Mouse (Mus musculus) hindbrain, embryonic 10.5 days (tissue): ENCODE data around the gene Dglucy. TPM values are rescaled to one million over a fixed set of nuclear protein-coding genes. Genes with fewer than 3 reads are reported as not detected.

ENCODE experiments used
- DNase-seq: peaks from one replicate; pipeline ENCODE4 v3.0.0-alpha.2; 2017; ENCODE audit warnings: low spot score
- H3K27ac ChIP-seq: fragments of 300-500 bp; sonication (generic); 2 replicates; pipeline ENCODE4 v1.5.1; 2016; ENCODE audit warnings: mild to moderate bottlenecking, moderate library complexity
- H3K27me3 ChIP-seq: fragments of 300-500 bp; sonication (generic); 2 replicates; pipeline ENCODE4 v1.6.1; 2016; ENCODE audit warnings: mild to moderate bottlenecking; ENCODE audit not compliant: poor library complexity, insufficient read depth, severe bottlenecking
- H3K36me3 ChIP-seq: fragments of 300-500 bp; sonication (generic); 2 replicates; pipeline ENCODE4 v1.6.1; 2016; ENCODE audit warnings: mild to moderate bottlenecking, moderate library complexity
- H3K4me1 ChIP-seq: fragments of 300-500 bp; sonication (generic); replicated peaks from 2 replicates; pipeline ENCODE4 v1.6.1; 2016; ENCODE audit warnings: mild to moderate bottlenecking
- H3K4me3 ChIP-seq: fragments of 300-500 bp; sonication (generic); 2 replicates; pipeline ENCODE4 v1.5.1; 2016; ENCODE audit warnings: mild to moderate bottlenecking, moderate library complexity
- H3K9me3 ChIP-seq: fragments of 300-500 bp; sonication (generic); 2 replicates; pipeline ENCODE4 v1.6.1; 2016; ENCODE audit warnings: mild to moderate bottlenecking, moderate library complexity
- WGBS: fragments of 180-500 bp; shearing (Covaris S2); methylation state at CpG from one replicate; pipeline ENCODE4 v1.1.7; 2016; 5-methylcytosine and 5-hydroxymethylcytosine counted together
- polyA plus RNA-seq: library from polyadenylated mRNA; unstranded; fragments of >200 nt; fragmentation: Nextera tagmentation; extraction: Ambion mirVana; gene quantifications from 2 replicates; pipeline ENCODE4 v1.2.1, GENCODE M21; 2016

The Dglucy gene
- polyA plus RNA-seq, 1 experiment from 2014 or later: 0.44 TPM

- no peak overlapping the region for H3K4me3 ChIP-seq
- DNase-seq: no peak
- no peak overlapping the region for H3K27ac ChIP-seq
- 84% methylated on average over 6 of the region's 6 CpGs for WGBS
- H3K9me3 ChIP-seq: no peaks in the 10 kb centered on the region
- H3K27me3 ChIP-seq: no peaks in the 10 kb centered on the region
- H3K36me3 ChIP-seq: no peaks in the 10 kb centered on the region
- no peaks in the 10 kb centered on the region for H3K4me1 ChIP-seq
These were observed 99.1 kb downstream of the Dglucy start for GRCm38 (mm10) chr12:100877936-100878335.

GRCm38 (mm10) chr12:100878556-100878955 is 99.7 kb downstream of the Dglucy start:
- 89% methylated on average over 16 of the region's 16 CpGs for WGBS
- Histone ChIP-seq H3K4me1 (no peaks in the 10 kb centered on the region), H3K36me3 (no peaks in the 10 kb centered on the region), H3K27ac (no peak overlapping the region), H3K4me3 (no peak overlapping the region), H3K9me3 (no peaks in the 10 kb centered on the region), H3K27me3 (no peaks in the 10 kb centered on the region)
- DNase-seq: no peak

GRCm38 (mm10) chr12:100883168-100883567 is 104.3 kb downstream of the Dglucy start:
- no peaks in the 10 kb centered on the region for H3K36me3 ChIP-seq
- 82% methylated on average over 7 of the region's 7 CpGs for WGBS

GRCm38 (mm10) chr12:100885585-100885984 is 106.7 kb downstream of the Dglucy start:
- WGBS: 91% methylated on average over 3 of the region's 3 CpGs

More at GRCm38 (mm10) chr12:100883168-100883567, 104.3 kb downstream of the Dglucy start:
- Histone ChIP-seq H3K27ac (no peak overlapping the region), H3K9me3 (no peaks in the 10 kb centered on the region), H3K4me3 (no peak overlapping the region), H3K27me3 (no peaks in the 10 kb centered on the region), H3K4me1 (no peaks in the 10 kb centered on the region)
- DNase-seq: no peak

GRCm38 (mm10) chr12:100886877-100887276 is 108.0 kb downstream of the Dglucy start:
- no peaks in the 10 kb centered on the region for H3K27me3 ChIP-seq
- no peaks in the 10 kb centered on the region for H3K36me3 ChIP-seq
- no peak for DNase-seq
- 86% methylated on average over 4 of the region's 4 CpGs for WGBS
- H3K9me3 ChIP-seq: no peaks in the 10 kb centered on the region
- H3K27ac ChIP-seq: no peak overlapping the region
- H3K4me1 ChIP-seq: no peaks in the 10 kb centered on the region
- no peak overlapping the region for H3K4me3 ChIP-seq

More at GRCm38 (mm10) chr12:100885585-100885984, 106.7 kb downstream of the Dglucy start:
- no peaks in the 10 kb centered on the region for H3K9me3 ChIP-seq
- no peaks in the 10 kb centered on the region for H3K27me3 ChIP-seq
- DNase-seq: no peak
- no peak overlapping the region for H3K4me3 ChIP-seq
- H3K36me3 ChIP-seq: no peaks in the 10 kb centered on the region
- H3K4me1 ChIP-seq: no peaks in the 10 kb centered on the region
- H3K27ac ChIP-seq: no peak overlapping the region

- no peak overlapping the region for H3K4me3 ChIP-seq
- no peak overlapping the region for H3K27ac ChIP-seq
- no peak for DNase-seq
- no peaks in the 10 kb centered on the region for H3K9me3 ChIP-seq
- no peaks in the 10 kb centered on the region for H3K27me3 ChIP-seq
- H3K4me1 ChIP-seq: no peaks in the 10 kb centered on the region
- H3K36me3 ChIP-seq: no peaks in the 10 kb centered on the region
- 51% methylated on average over 12 of the region's 12 CpGs for WGBS
These were observed 109.0 kb downstream of the Dglucy start for GRCm38 (mm10) chr12:100887801-100888258.

GRCm38 (mm10) chr12:100890548-100890947 is 111.7 kb downstream of the Dglucy start:
- 88% methylated on average over 3 of the region's 3 CpGs for WGBS
- no peak for DNase-seq
- Histone ChIP-seq H3K27me3 (no peaks in the 10 kb centered on the region), H3K4me1 (peaks cover 3% of the 10 kb centered on the region), H3K9me3 (no peaks in the 10 kb centered on the region), H3K36me3 (no peaks in the 10 kb centered on the region), H3K27ac (no peak overlapping the region), H3K4me3 (no peak overlapping the region)

GRCm38 (mm10) chr12:100895504-100895903 is 116.6 kb downstream of the Dglucy start:
- Histone ChIP-seq H3K27me3 (peaks cover 43% of the 10 kb centered on the region), H3K4me3 (no peak overlapping the region)
- 7% methylated on average over 2 of the region's 2 CpGs for WGBS

GRCm38 (mm10) chr12:100896661-100897060 is 117.8 kb downstream of the Dglucy start:
- no peaks in the 10 kb centered on the region for H3K9me3 ChIP-seq
- 56% methylated on average over 3 of the region's 3 CpGs for WGBS
- H3K27ac ChIP-seq: no peak overlapping the region
- H3K4me1 ChIP-seq: peaks cover 26% of the 10 kb centered on the region
- H3K4me3 ChIP-seq: no peak overlapping the region
- no peak for DNase-seq
- no peaks in the 10 kb centered on the region for H3K36me3 ChIP-seq
- peaks cover 53% of the 10 kb centered on the region for H3K27me3 ChIP-seq

More at GRCm38 (mm10) chr12:100895504-100895903, 116.6 kb downstream of the Dglucy start:
- no peaks in the 10 kb centered on the region for H3K9me3 ChIP-seq
- H3K4me1 ChIP-seq: peaks cover 26% of the 10 kb centered on the region
- DNase-seq: no peak
- H3K27ac ChIP-seq: no peak overlapping the region
- no peaks in the 10 kb centered on the region for H3K36me3 ChIP-seq

GRCm38 (mm10) chr12:100897736-100898650 is 119.1 kb downstream of the Dglucy start:
- no peak for DNase-seq
- 30% methylated on average over 12 of the region's 12 CpGs for WGBS
- Histone ChIP-seq H3K27me3 (peaks cover 56% of the 10 kb centered on the region), H3K4me3 (peak overlapping the region; percentile 50), H3K9me3 (no peaks in the 10 kb centered on the region), H3K36me3 (no peaks in the 10 kb centered on the region), H3K27ac (no peak overlapping the region), H3K4me1 (peaks cover 26% of the 10 kb centered on the region)

- H3K27me3 ChIP-seq: peaks cover 56% of the 10 kb centered on the region
- H3K27ac ChIP-seq: no peak overlapping the region
- peaks cover 26% of the 10 kb centered on the region for H3K4me1 ChIP-seq
- H3K4me3 ChIP-seq: peak overlapping the region; percentile 50
- peak; percentile 38 for DNase-seq
- WGBS: under 1% methylated on average over 30 of the region's 30 CpGs
- H3K36me3 ChIP-seq: no peaks in the 10 kb centered on the region
- no peaks in the 10 kb centered on the region for H3K9me3 ChIP-seq
These were observed 120.3 kb downstream of the Dglucy start for GRCm38 (mm10) chr12:100899111-100899640.

GRCm38 (mm10) chr12:100900901-100901300 is 122.0 kb downstream of the Dglucy start:
- 80% methylated on average over 6 of the region's 6 CpGs for WGBS
- Histone ChIP-seq H3K27ac (no peak overlapping the region), H3K9me3 (no peaks in the 10 kb centered on the region), H3K4me3 (no peak overlapping the region), H3K36me3 (no peaks in the 10 kb centered on the region), H3K4me1 (peaks cover 20% of the 10 kb centered on the region), H3K27me3 (peaks cover 56% of the 10 kb centered on the region)
- no peak for DNase-seq

- no peak for DNase-seq
- 86% methylated on average over 6 of the region's 6 CpGs for WGBS
- Histone ChIP-seq H3K36me3 (no peaks in the 10 kb centered on the region), H3K9me3 (no peaks in the 10 kb centered on the region), H3K4me3 (no peak overlapping the region), H3K27me3 (peaks cover 58% of the 10 kb centered on the region), H3K4me1 (peaks cover 20% of the 10 kb centered on the region), H3K27ac (no peak overlapping the region)
These were observed 122.5 kb downstream of the Dglucy start for GRCm38 (mm10) chr12:100901386-100901785.
